Mouse (Mus musculus) hindbrain, embryonic 10.5 days (tissue): ENCODE data around the gene Eif4g2. TPM values are rescaled to one million over a fixed set of nuclear protein-coding genes. Genes with fewer than 3 reads are reported as not detected.
A peak's percentile ranks its signal among the peaks of the same experiment; 100 is the strongest.

Source experiments
- DNase-seq: peaks from one replicate; pipeline ENCODE4 v3.0.0-alpha.2; 2017; ENCODE audit warnings: low spot score
- H3K27ac ChIP-seq: fragments of 300-500 bp; sonication (generic); 2 replicates; pipeline ENCODE4 v1.5.1; 2016; ENCODE audit warnings: mild to moderate bottlenecking, moderate library complexity
- H3K27me3 ChIP-seq: fragments of 300-500 bp; sonication (generic); 2 replicates; pipeline ENCODE4 v1.6.1; 2016; ENCODE audit warnings: mild to moderate bottlenecking; ENCODE audit not compliant: poor library complexity, insufficient read depth, severe bottlenecking
- H3K36me3 ChIP-seq: fragments of 300-500 bp; sonication (generic); 2 replicates; pipeline ENCODE4 v1.6.1; 2016; ENCODE audit warnings: mild to moderate bottlenecking, moderate library complexity
- H3K4me1 ChIP-seq: fragments of 300-500 bp; sonication (generic); replicated peaks from 2 replicates; pipeline ENCODE4 v1.6.1; 2016; ENCODE audit warnings: mild to moderate bottlenecking
- H3K4me3 ChIP-seq: fragments of 300-500 bp; sonication (generic); 2 replicates; pipeline ENCODE4 v1.5.1; 2016; ENCODE audit warnings: mild to moderate bottlenecking, moderate library complexity
- H3K9me3 ChIP-seq: fragments of 300-500 bp; sonication (generic); 2 replicates; pipeline ENCODE4 v1.6.1; 2016; ENCODE audit warnings: mild to moderate bottlenecking, moderate library complexity
- WGBS: fragments of 180-500 bp; shearing (Covaris S2); methylation state at CpG from one replicate; pipeline ENCODE4 v1.1.7; 2016; 5-methylcytosine and 5-hydroxymethylcytosine counted together
- polyA plus RNA-seq: library from polyadenylated mRNA; unstranded; fragments of >200 nt; fragmentation: Nextera tagmentation; extraction: Ambion mirVana; gene quantifications from 2 replicates; pipeline ENCODE4 v1.2.1, GENCODE M21; 2016

Eif4g2 gene
- polyA plus RNA-seq, 1 experiment from 2014 or later, result 1,373 TPM

GRCm38 (mm10) chr7:111055984-111056657 lies 26.7 kb downstream of the Eif4g2 start:
- Histone ChIP-seq H3K27me3 (no peaks in the 10 kb centered on the region), H3K36me3 (peaks cover 67% of the 10 kb centered on the region), H3K9me3 (no peaks in the 10 kb centered on the region), H3K4me1 (0 out of 2 replicates have a peak, but pooled peaks cover 5% of the 10 kb centered on the region), H3K4me3 (no peak overlapping the region), H3K27ac (no peak overlapping the region)
- no peak for DNase-seq
- 88% methylated on average over 3 of the region's 3 CpGs for WGBS

- Histone ChIP-seq H3K36me3 (peaks cover 76% of the 10 kb centered on the region), H3K27ac (no peak overlapping the region), H3K27me3 (no peaks in the 10 kb centered on the region), H3K4me1 (0 out of 2 replicates have a peak, but pooled peaks cover 5% of the 10 kb centered on the region), H3K4me3 (no peak overlapping the region), H3K9me3 (no peaks in the 10 kb centered on the region)
- WGBS, result 95% methylated on average over 19 of the region's 19 CpGs
- DNase-seq, result no peak
These were observed 27.6 kb downstream of the Eif4g2 start for GRCm38 (mm10) chr7:111055221-111055620.

GRCm38 (mm10) chr7:111049652-111050421 lies 33.0 kb downstream of the Eif4g2 start:
- DNase-seq, result peak; percentile 46
- Histone ChIP-seq H3K4me3 (no peak overlapping the region), H3K4me1 (no peaks in the 10 kb centered on the region), H3K36me3 (peaks cover 100% of the 10 kb centered on the region), H3K27me3 (no peaks in the 10 kb centered on the region), H3K27ac (no peak overlapping the region), H3K9me3 (no peaks in the 10 kb centered on the region)
- WGBS, result 68% methylated on average over 6 of the region's 6 CpGs

- no peak overlapping the region for H3K4me3 ChIP-seq
- no peaks in the 10 kb centered on the region for H3K27me3 ChIP-seq
- no peak overlapping the region for H3K27ac ChIP-seq
- H3K4me1 ChIP-seq, result no peaks in the 10 kb centered on the region
- WGBS, result 82% methylated on average over 5 of the region's 5 CpGs
- no peaks in the 10 kb centered on the region for H3K9me3 ChIP-seq
- no peak for DNase-seq
- H3K36me3 ChIP-seq, result peaks cover 100% of the 10 kb centered on the region
These were observed 33.9 kb downstream of the Eif4g2 start for GRCm38 (mm10) chr7:111048920-111049319.

- no peaks in the 10 kb centered on the region for H3K9me3 ChIP-seq
- peak overlapping the region; percentile 95 for H3K4me3 ChIP-seq
- under 1% methylated on average over 29 of the region's 29 CpGs for WGBS
These were observed 53.7 kb downstream of the Eif4g2 start for GRCm38 (mm10) chr7:111029046-111029553.

GRCm38 (mm10) chr7:111028281-111029045 lies 54.4 kb downstream of the Eif4g2 start, which contains the start of gene Ctr9:
TSS of gene Ctr9 (plus strand) at chr7:111028951.
- H3K4me1 ChIP-seq, result peaks cover 26% of the 10 kb centered on the region
- peak; percentile 95 for DNase-seq
- whole genome bisulfite sequencing, result 9% methylated on average over 45 of the region's 45 CpGs

More at GRCm38 (mm10) chr7:111029046-111029553, 53.7 kb downstream of the Eif4g2 start:
- Histone ChIP-seq H3K27ac (peak overlapping the region; percentile 96), H3K4me1 (peaks cover 20% of the 10 kb centered on the region), H3K36me3 (peaks cover 39% of the 10 kb centered on the region), H3K27me3 (no peaks in the 10 kb centered on the region)
- no peak for DNase-seq

GRCm38 (mm10) chr7:111024912-111025311 lies 57.9 kb downstream of the Eif4g2 start:
- Histone ChIP-seq H3K4me3 (no peak overlapping the region), H3K27ac (peak overlapping the region; percentile 79), H3K27me3 (no peaks in the 10 kb centered on the region), H3K36me3 (no peaks in the 10 kb centered on the region), H3K4me1 (peaks cover 25% of the 10 kb centered on the region), H3K9me3 (no peaks in the 10 kb centered on the region)
- DNase-seq, result no peak
- WGBS, result 61% methylated on average over 4 of the region's 4 CpGs

More at GRCm38 (mm10) chr7:111028281-111029045, 54.4 kb downstream of the Eif4g2 start, which contains the start of gene Ctr9:
- H3K4me3 ChIP-seq, result peak within 1 kb of the TSS; percentile 95
- H3K36me3 ChIP-seq, result peaks cover 33% of the 10 kb centered on the region
- H3K27ac ChIP-seq, result peak within 1 kb of the TSS; percentile 96
- no peaks in the 10 kb centered on the region for H3K27me3 ChIP-seq
- H3K9me3 ChIP-seq, result no peaks in the 10 kb centered on the region

- DNase-seq, result peak; percentile 38
- peak overlapping the region; percentile 79 for H3K27ac ChIP-seq
These were observed 58.7 kb downstream of the Eif4g2 start for GRCm38 (mm10) chr7:111024068-111024594.

GRCm38 (mm10) chr7:111020814-111021213 lies 62.0 kb downstream of the Eif4g2 start:
- Histone ChIP-seq H3K27me3 (no peaks in the 10 kb centered on the region), H3K4me3 (no peak overlapping the region), H3K4me1 (peaks cover 18% of the 10 kb centered on the region), H3K36me3 (no peaks in the 10 kb centered on the region), H3K27ac (no peak overlapping the region), H3K9me3 (no peaks in the 10 kb centered on the region)
- WGBS, result 85% methylated on average over 4 of the region's 4 CpGs
- no peak for DNase-seq

More at GRCm38 (mm10) chr7:111024068-111024594, 58.7 kb downstream of the Eif4g2 start:
- H3K27me3 ChIP-seq, result no peaks in the 10 kb centered on the region
- H3K9me3 ChIP-seq, result no peaks in the 10 kb centered on the region
- H3K36me3 ChIP-seq, result no peaks in the 10 kb centered on the region
- 19% methylated on average over 8 of the region's 8 CpGs for WGBS
- H3K4me3 ChIP-seq, result peak overlapping the region; percentile 16; the same call in 1 of the 2 replicates
- H3K4me1 ChIP-seq, result peaks cover 18% of the 10 kb centered on the region

Other genes starting within 250 kb of the Eif4g2 start
- 22.2 and 22.8 TPM in 2 replicates for gene Rnf141, start 238.6 kb downstream of the Eif4g2 start, polyA plus RNA-seq
- gene Lyve1, start 219.8 kb downstream of the Eif4g2 start, polyA plus RNA-seq, result 0.73 and 1.7 TPM in 2 replicates
- 0.93 and 1.3 TPM in 2 replicates for gene Mrvi1, start 100.6 kb downstream of the Eif4g2 start, polyA plus RNA-seq
- gene Ctr9, start 54.1 kb downstream of the Eif4g2 start, polyA plus RNA-seq, result 71.1 and 77.3 TPM in 2 replicates